Mouse (Mus musculus): ENCODE results near the gene Lama5.

The Lama5 gene

GRCm38 (mm10) chr2:180228060-180228458 lies 2.4 kb upstream of the Lama5 start:
- in situ Hi-C loops (cut with MboI, MseI), result loop anchor here (10.0 kb wide), 1 partner anchor 1537 kb away; the partner anchor contains the start of gene Myt1

GRCm38 (mm10) chr2:180227262-180228059 lies 1.8 kb upstream of the Lama5 start:
- in situ Hi-C loops (cut with MboI, MseI), result loop anchor here (10.0 kb wide), 1 partner anchor 1537 kb away; the partner anchor contains the start of gene Myt1

GRCm38 (mm10) chr2:180225044-180225761 lies 456 bp downstream of the Lama5 start:
- in situ Hi-C loops (cut with MboI, MseI), result loop anchor here (10.0 kb wide), 1 partner anchor 1540 kb away; the partner anchor contains the start of gene Myt1

- in situ Hi-C loops (cut with MboI, MseI), result loop anchor here (10.0 kb wide), 1 partner anchor 1540 kb away; the partner anchor contains the start of gene Myt1
Measured at GRCm38 (mm10) chr2:180224647-180225043, 1.0 kb downstream of the Lama5 start.

- in situ Hi-C loops (cut with MboI, MseI), result loop anchor here (10.0 kb wide), 1 partner anchor 1543 kb away; the partner anchor contains the start of gene Myt1
Measured at GRCm38 (mm10) chr2:180222250-180222649, 3.4 kb downstream of the Lama5 start.

- in situ Hi-C loops (cut with MboI, MseI), result loop anchor here (10.0 kb wide), 1 partner anchor 1544 kb away; the partner anchor contains the start of gene Myt1
Measured at GRCm38 (mm10) chr2:180221051-180221450, 4.6 kb downstream of the Lama5 start.

GRCm38 (mm10) chr2:180220165-180220564 lies 5.5 kb downstream of the Lama5 start:
- in situ Hi-C loops (cut with MboI, MseI), result loop anchor here (10.0 kb wide), 1 partner anchor 1545 kb away; the partner anchor contains the start of gene Myt1

- in situ Hi-C loops (cut with MboI, MseI), result no loop called here
Measured at GRCm38 (mm10) chr2:180219145-180219943, 6.3 kb downstream of the Lama5 start.

- in situ Hi-C loops (cut with MboI, MseI), result no loop called here
Measured at GRCm38 (mm10) chr2:180218677-180219076, 7.0 kb downstream of the Lama5 start.

GRCm38 (mm10) chr2:180218241-180218640 lies 7.4 kb downstream of the Lama5 start:
- in situ Hi-C loops (cut with MboI, MseI), result no loop called here

- in situ Hi-C loops (cut with MboI, MseI), result no loop called here
Measured at GRCm38 (mm10) chr2:180217587-180217986, 8.1 kb downstream of the Lama5 start.

- in situ Hi-C loops (cut with MboI, MseI), result no loop called here
Measured at GRCm38 (mm10) chr2:180216921-180217320, 8.7 kb downstream of the Lama5 start.

- in situ Hi-C loops (cut with MboI, MseI), result no loop called here
Measured at GRCm38 (mm10) chr2:180215951-180216350, 9.7 kb downstream of the Lama5 start.

GRCm38 (mm10) chr2:180215011-180215461 lies 10.6 kb downstream of the Lama5 start:
- in situ Hi-C loops (cut with MboI, MseI), result no loop called here

- in situ Hi-C loops (cut with MboI, MseI), result loop anchor here (5.0 kb wide), 1 partner anchor 38 kb away; no protein-coding TSS in a partner anchor
Measured at GRCm38 (mm10) chr2:180214352-180214978, 11.2 kb downstream of the Lama5 start.

- in situ Hi-C loops (cut with MboI, MseI), result loop anchor here (5.0 kb wide), 1 partner anchor 40 kb away; no protein-coding TSS in a partner anchor
Measured at GRCm38 (mm10) chr2:180212255-180212654, 13.4 kb downstream of the Lama5 start.

GRCm38 (mm10) chr2:180208976-180209375 lies 16.7 kb downstream of the Lama5 start:
- in situ Hi-C loops (cut with MboI, MseI), result no loop called here

GRCm38 (mm10) chr2:180207840-180208239 lies 17.8 kb downstream of the Lama5 start:
- in situ Hi-C loops (cut with MboI, MseI), result no loop called here

- in situ Hi-C loops (cut with MboI, MseI), result no loop called here
Measured at GRCm38 (mm10) chr2:180205956-180206280, 19.7 kb downstream of the Lama5 start.

- in situ Hi-C loops (cut with MboI, MseI), result no loop called here
Measured at GRCm38 (mm10) chr2:180205083-180205955, 20.3 kb downstream of the Lama5 start.

Measured in regulatory T cell (primary cell).